Mouse (Mus musculus) heart, postnatal 14 days (tissue): ENCODE data around the gene Chchd2. TPM values are rescaled to one million over a fixed set of nuclear protein-coding genes. Genes with fewer than 3 reads are reported as not detected.

Experiments used
- total RNA-seq, 2 experiments: library from RNA; stranded (reverse); gene quantifications; 2 replicates each; pipeline ENCODE4 v1.2.3; 2021

The Chchd2 gene
- total RNA-seq, 2 experiments from 2014 or later: 947 to 975 TPM

Other genes with a start within 250 kb of the Chchd2 start
- 1 to 10 TPM; 3.0 to 3.4 TPM for gene Zfp11, start 217.4 kb downstream of the Chchd2 start, total RNA-seq
- not detected for gene Sept14, start 179.0 kb downstream of the Chchd2 start, total RNA-seq
- 10 to 100 TPM; 85.3 to 93.6 TPM for gene Mrps17, start 172.0 kb downstream of the Chchd2 start, total RNA-seq
- gene Nipsnap2, start 162.4 kb downstream of the Chchd2 start, total RNA-seq: 100 to 1,000 TPM; 688 to 716 TPM
- gene Psph, start 100.0 kb downstream of the Chchd2 start, total RNA-seq: 10 to 100 TPM; 10.5 TPM
- 10 to 100 TPM; 12.9 to 15.9 TPM for gene Sumf2, start 40.5 kb downstream of the Chchd2 start, total RNA-seq
- gene Zbed5, start 8.3 kb upstream of the Chchd2 start, total RNA-seq: under 1 TPM; 0.60 to 0.68 TPM
- 10 to 100 TPM in 1 of 2 experiments, 1 to 10 TPM in 1; 8.5 to 15.3 TPM for gene Phkg1, start 11.1 kb upstream of the Chchd2 start, total RNA-seq
- gene Nupr1l, start 21.1 kb upstream of the Chchd2 start, total RNA-seq: under 1 TPM; 0.57 to 0.83 TPM
- 10 to 100 TPM; 14.6 to 15.9 TPM for gene Vkorc1l1, start 54.5 kb upstream of the Chchd2 start, total RNA-seq
- gene Gusb, start 115.6 kb upstream of the Chchd2 start, total RNA-seq: 10 to 100 TPM; 18.5 to 19.0 TPM
- gene Asl, start 141.8 kb upstream of the Chchd2 start, total RNA-seq: 1 to 10 TPM; 6.8 to 7.7 TPM
- gene Crcp, start 141.8 kb upstream of the Chchd2 start, total RNA-seq: 10 to 100 TPM; 11.4 to 11.9 TPM
- gene Tpst1, start 185.9 kb upstream of the Chchd2 start, total RNA-seq: 10 to 100 TPM; 15.7 to 16.9 TPM